Mouse (Mus musculus) neutrophil, adult 65 days (primary cell): ENCODE results near the gene Gm11127. TPM values are rescaled to one million over a fixed set of nuclear protein-coding genes. Genes with fewer than 3 reads are reported as not detected.

Experiments used
- total RNA-seq: library from RNA; stranded (reverse); gene quantifications from 2 replicates; pipeline ENCODE4 v1.2.4, GENCODE M21; 2023

Gm11127 gene
- total RNA-seq: 34.1 and 46.2 TPM in 2 replicates

DNA sequence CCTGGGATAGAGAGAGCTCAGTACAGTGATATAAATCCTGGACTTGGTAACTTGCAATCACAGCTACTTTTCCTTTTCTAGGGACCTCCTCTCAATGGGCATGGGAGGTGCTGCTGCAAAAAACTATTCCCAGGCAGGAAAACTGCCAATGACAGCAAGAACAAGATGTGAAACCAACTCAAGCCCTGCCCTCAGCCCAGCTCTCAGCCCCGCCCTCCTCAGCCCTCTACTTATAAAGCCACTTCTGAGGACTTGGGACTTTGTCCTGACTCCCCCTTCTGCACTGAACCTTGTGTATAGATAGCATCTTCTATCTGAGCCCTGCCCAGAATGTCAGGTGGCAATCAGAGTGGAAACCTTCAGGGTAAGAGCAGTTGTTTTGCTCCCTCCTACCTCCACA, at the start of gene Gm11127:
TSS of gene Gm11127 (minus strand) at position 10 of the 400 bp plus-strand sequence.

DNA sequence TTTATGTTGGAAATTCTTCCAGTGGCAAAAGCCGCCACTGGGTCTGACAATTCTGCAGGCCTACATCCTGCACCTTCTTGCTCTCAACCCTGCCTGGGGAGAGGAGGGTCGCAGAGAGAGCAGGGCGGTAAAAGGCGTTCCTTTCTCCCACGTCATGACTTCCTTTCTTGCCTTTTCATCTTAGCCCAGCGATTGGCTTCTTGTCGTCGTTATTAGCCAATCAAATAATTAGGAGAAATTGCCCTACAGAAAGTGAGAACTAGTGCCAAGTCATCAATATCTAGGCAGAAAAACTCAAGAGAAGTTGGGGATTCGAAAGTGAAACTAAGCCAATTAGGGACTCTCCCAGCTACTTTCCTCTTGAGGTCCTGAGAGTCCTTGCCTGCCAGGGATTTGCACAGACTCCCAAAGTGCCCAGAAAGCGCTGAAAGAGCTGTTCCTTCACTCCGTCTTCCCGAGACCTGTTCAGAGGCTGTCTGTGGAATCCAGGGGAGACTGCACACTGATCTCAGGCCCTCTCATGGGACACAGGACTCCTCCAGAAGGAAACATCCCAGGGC, 15.5 kb downstream of the Gm11127 start, which contains the start of the genes H2-T22 and Gm6034:
TSS of gene H2-T22 (minus strand) at position 138 of the 560 bp plus-strand sequence.
TSS of gene Gm6034 (plus strand) at position 352 of the 560 bp plus-strand sequence.

DNA sequence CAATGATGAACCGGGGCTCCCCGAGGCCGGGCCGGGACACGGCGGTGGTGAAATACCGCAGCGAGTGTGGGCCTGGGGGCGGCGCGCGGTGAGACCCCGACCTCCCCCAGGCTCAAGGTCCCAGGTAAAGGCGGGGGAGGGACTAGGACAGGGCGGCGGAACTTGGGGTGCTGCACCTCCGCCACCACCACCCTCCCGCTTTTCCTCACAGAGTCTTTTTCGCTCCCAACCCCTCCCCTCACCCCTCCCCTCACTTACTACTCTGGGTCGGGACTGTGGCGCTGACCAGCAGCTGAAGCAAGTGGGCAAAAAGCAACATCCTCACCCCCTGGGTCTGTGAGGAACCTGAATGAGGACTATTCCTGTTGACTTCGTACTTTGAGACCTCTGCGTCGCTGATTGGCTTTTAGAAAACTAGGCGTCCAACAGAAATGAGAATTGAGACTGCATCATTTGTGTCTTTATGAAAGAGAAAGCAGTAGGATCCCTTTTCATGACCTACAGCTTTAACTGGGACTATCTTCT, 25.8 kb downstream of the Gm11127 start, which contains the start of gene H2-T23:
TSS of gene H2-T23 (minus strand) at position 505 of the 525 bp plus-strand sequence.

DNA sequence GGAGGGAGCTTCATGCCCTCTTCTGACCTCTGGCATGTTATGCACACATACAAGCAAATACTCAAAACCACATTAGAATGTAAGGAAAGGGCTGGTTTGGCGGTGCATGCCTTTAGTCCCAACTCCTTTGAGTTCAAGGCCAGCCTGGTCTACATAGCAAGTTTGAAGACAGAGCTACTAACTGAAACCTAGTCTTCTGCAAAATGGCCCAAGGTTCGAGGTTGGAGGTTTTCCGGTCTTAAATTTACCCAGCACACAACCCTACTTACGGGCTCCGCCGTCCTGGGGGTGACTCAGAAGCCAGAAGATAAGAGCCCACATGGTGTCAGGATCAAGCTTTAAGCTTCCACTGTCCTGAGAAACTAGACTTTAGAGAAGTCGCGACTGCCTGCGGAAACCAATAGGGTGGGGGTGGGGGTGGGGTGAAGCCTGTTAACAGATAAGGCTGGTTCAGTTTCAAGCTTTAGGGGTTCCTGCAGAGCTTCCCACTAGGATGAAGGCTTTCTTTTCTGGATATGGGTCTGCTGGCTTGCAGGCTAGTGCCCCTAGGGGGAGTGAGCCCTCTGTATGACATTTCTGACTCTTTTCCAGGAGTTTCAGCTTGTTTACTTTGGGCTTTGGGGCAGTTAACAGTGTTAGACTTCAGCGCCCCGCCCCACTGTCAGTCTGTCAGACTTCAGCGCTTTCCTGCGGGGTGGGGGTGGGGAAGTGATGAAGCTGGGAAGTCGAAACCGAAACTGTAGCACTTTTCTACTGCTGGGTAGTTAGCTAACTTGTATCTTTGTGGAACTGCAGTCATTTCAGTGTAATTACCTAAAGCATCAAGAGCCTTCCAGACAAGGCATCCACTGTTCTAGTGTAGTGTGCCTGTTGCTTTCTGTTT, 37.7 kb downstream of the Gm11127 start, which contains the start of gene H2-T24:
TSS of gene H2-T24 (minus strand) at position 370 of the 883 bp plus-strand sequence.

Other genes with a start within 250 kb of the Gm11127 start
- gene Ier3, start 236.7 kb downstream of the Gm11127 start, total RNA-seq: 146 and 161 TPM in 2 replicates
- 177 and 218 TPM in 2 replicates for gene Flot1, start 235.1 kb downstream of the Gm11127 start, total RNA-seq
- 358 and 363 TPM in 2 replicates for gene Tubb5, start 220.1 kb downstream of the Gm11127 start, total RNA-seq
- 19.8 and 27.4 TPM in 2 replicates for gene Mdc1, start 216.9 kb downstream of the Gm11127 start, total RNA-seq
- 37.7 and 48.1 TPM in 2 replicates for gene Nrm, start 197.1 kb downstream of the Gm11127 start, total RNA-seq
- 276 and 319 TPM in 2 replicates for gene Ppp1r18, start 192.8 kb downstream of the Gm11127 start, total RNA-seq
- gene Dhx16, start 178.6 kb downstream of the Gm11127 start, total RNA-seq: 54.5 and 72.8 TPM in 2 replicates
- 11.3 and 14.5 TPM in 2 replicates for gene 2310061I04Rik, start 160.9 kb downstream of the Gm11127 start, total RNA-seq
- 10.8 and 12.3 TPM in 2 replicates for gene Atat1, start 148.3 kb downstream of the Gm11127 start, total RNA-seq
- gene Mrps18b, start 142.0 kb downstream of the Gm11127 start, total RNA-seq: 18.8 and 24.2 TPM in 2 replicates
- gene Ppp1r10, start 141.9 kb downstream of the Gm11127 start, total RNA-seq: 65.3 and 65.4 TPM in 2 replicates
- 66.5 and 97.8 TPM in 2 replicates for gene Abcf1, start 88.6 kb downstream of the Gm11127 start, total RNA-seq
- gene Gnl1, start 78.5 kb downstream of the Gm11127 start, total RNA-seq: 43.4 and 73.5 TPM in 2 replicates
- 26.3 and 32.8 TPM in 2 replicates for gene Prr3, start 78.1 kb downstream of the Gm11127 start, total RNA-seq
- gene H2-T24, start 37.8 kb downstream of the Gm11127 start, total RNA-seq: 37.5 and 37.7 TPM in 2 replicates
- gene H2-T23, start 25.5 kb downstream of the Gm11127 start, total RNA-seq: 151 and 156 TPM in 2 replicates
- gene H2-T22, start 15.6 kb downstream of the Gm11127 start, total RNA-seq: 31.0 and 31.3 TPM in 2 replicates
- 0.29 TPM in 1 of 2 replicates, not detected in the other for gene Gm6034, start 15.4 kb downstream of the Gm11127 start, total RNA-seq
- gene Gm19684, start 63.3 kb upstream of the Gm11127 start, total RNA-seq: 0.68 and 1.4 TPM in 2 replicates
- 1.6 and 2.5 TPM in 2 replicates for gene Gm7030, start 71.1 kb upstream of the Gm11127 start, total RNA-seq
- gene Gm8909, start 110.2 kb upstream of the Gm11127 start, total RNA-seq: not detected in 2 replicates
- not detected in 2 replicates for gene H2-T3, start 131.9 kb upstream of the Gm11127 start, total RNA-seq
- 28.8 and 46.8 TPM in 2 replicates for gene Rpp21, start 199.7 kb upstream of the Gm11127 start, total RNA-seq
- 49.7 and 70.0 TPM in 2 replicates for gene Trim39, start 213.9 kb upstream of the Gm11127 start, total RNA-seq
- gene H2-M10.2, start 228.1 kb upstream of the Gm11127 start, total RNA-seq: not detected in 2 replicates